In genomic region chr5:63952039-63952438, GRCm38 (mm10) we compare ENCODE assay signal across 23 mouse cellular contexts. TPM values are rescaled to one million over a fixed set of nuclear protein-coding genes. Genes with fewer than 3 reads are reported as not detected.
DNase-seq lines count a peak whose midpoint lies in the region; ATAC-seq and TF ChIP-seq lines count a peak whose summit lies in the region.
"Had no signal": no experiment of that assay in that cellular context is flagged by ENCODE, and none has a peak within 500 bp of the region (broad histone marks: within the 10 kb centered on the region; RNA-seq: fewer than 3 reads in every experiment).

No protein-coding gene starts in this region.

- TF ChIP-seq EP300 in liver, postnatal 0 days (IDR thresholded peaks at IDR 0.05; ENCODE audit: low read depth), result no peak

- TF ChIP-seq CTCF in liver, postnatal 0 days (IDR thresholded peaks at IDR 0.05; ENCODE audit: low read depth), result no peak

- H3K36me3 ChIP-seq in heart, embryonic 12.5 days, result no peaks in the 10 kb centered on the region
- H3K36me3 ChIP-seq in kidney, embryonic 15.5 days, result no peaks in the 10 kb centered on the region
- H3K36me3 ChIP-seq in lung, embryonic 15.5 days, result no peaks in the 10 kb centered on the region
- no peaks in the 10 kb centered on the region for H3K36me3 ChIP-seq in liver, postnatal 0 days (replicated peaks; ENCODE audit: insufficient read depth, low read length)
- H3K36me3 ChIP-seq: embryonic facial prominence, embryonic 12.5 days; forebrain, embryonic 15.5 days; hindbrain, embryonic 12.5 days; intestine, embryonic 15.5 days; limb, embryonic 13.5 days; liver, embryonic 15.5 days; stomach, embryonic 15.5 days had no signal

- H3K9me3 ChIP-seq in heart, embryonic 12.5 days (replicated peaks), result no peaks in the 10 kb centered on the region
- H3K9me3 ChIP-seq in kidney, embryonic 15.5 days (replicated peaks), result no peaks in the 10 kb centered on the region
- no peaks in the 10 kb centered on the region for H3K9me3 ChIP-seq in lung, embryonic 15.5 days
- no peaks in the 10 kb centered on the region for H3K9me3 ChIP-seq in liver, postnatal 0 days (ENCODE audit: low read length)
- H3K9me3 ChIP-seq: embryonic facial prominence, embryonic 12.5 days; forebrain, embryonic 15.5 days; hindbrain, embryonic 12.5 days; intestine, embryonic 15.5 days; limb, embryonic 13.5 days; liver, embryonic 15.5 days; stomach, embryonic 15.5 days had no signal

- no peak overlapping the region for H3K4me3 ChIP-seq in heart, embryonic 12.5 days
- H3K4me3 ChIP-seq in kidney, embryonic 15.5 days (replicated peaks), result no peak overlapping the region
- H3K4me3 ChIP-seq in lung, embryonic 15.5 days, result no peak overlapping the region
- no peak overlapping the region for H3K4me3 ChIP-seq in liver, postnatal 0 days (ENCODE audit: low read depth, low read length)
- H3K4me3 ChIP-seq: embryonic facial prominence, embryonic 12.5 days; forebrain, embryonic 10.5 days; forebrain, embryonic 15.5 days; hindbrain, embryonic 12.5 days; intestine, embryonic 15.5 days; limb, embryonic 13.5 days; liver, embryonic 15.5 days; stomach, embryonic 15.5 days had no signal

- H3K27ac ChIP-seq in heart, embryonic 12.5 days (ENCODE audit: poor library complexity, severe bottlenecking), result peak overlapping the region; percentile 47
- H3K27ac ChIP-seq in kidney, embryonic 15.5 days, result peak overlapping the region; percentile 72
- H3K27ac ChIP-seq in lung, embryonic 15.5 days, result peak overlapping the region; percentile 12; the same call in 1 of the 2 replicates
- peak overlapping the region; percentile 37 for H3K27ac ChIP-seq in liver, postnatal 0 days (ENCODE audit: low read depth)
- H3K27ac ChIP-seq: embryonic facial prominence, embryonic 12.5 days; forebrain, embryonic 10.5 days; forebrain, embryonic 15.5 days; hindbrain, embryonic 12.5 days; hindbrain, postnatal 0 days; intestine, embryonic 15.5 days; limb, embryonic 13.5 days; liver, embryonic 15.5 days; stomach, embryonic 15.5 days had no signal

- ATAC-seq in heart, embryonic 12.5 days (ENCODE audit: insufficient number of reproducible peaks, low FRiP score), result no peak
- no peak for ATAC-seq in kidney, embryonic 15.5 days (replicated peaks; ENCODE audit: low FRiP score)
- no peak for ATAC-seq in lung, embryonic 15.5 days (ENCODE audit: borderline replicate concordance, extremely low read depth, low FRiP score, low TSS enrichment)
- ATAC-seq in liver, postnatal 0 days, result peak; percentile 76
- ATAC-seq in activated CD4-positive, CD25-positive, alpha-beta regulatory T cell, adult 4 months, result no peak
- ATAC-seq: forebrain, embryonic 15.5 days; hindbrain, postnatal 0 days; midbrain, embryonic 16.5 days had no signal

- peaks cover 22% of the 10 kb centered on the region for H3K4me1 ChIP-seq in heart, embryonic 12.5 days (replicated peaks)
- H3K4me1 ChIP-seq in kidney, embryonic 15.5 days, result peaks cover 69% of the 10 kb centered on the region
- peaks cover 34% of the 10 kb centered on the region for H3K4me1 ChIP-seq in lung, embryonic 15.5 days
- H3K4me1 ChIP-seq in liver, postnatal 0 days (ENCODE audit: insufficient read depth), result peaks cover 42% of the 10 kb centered on the region
- H3K4me1 ChIP-seq: forebrain, embryonic 15.5 days had no signal

- H3K9ac ChIP-seq in heart, embryonic 12.5 days, result no peak overlapping the region
- H3K9ac ChIP-seq in kidney, embryonic 15.5 days, result no peak overlapping the region
- H3K9ac ChIP-seq in lung, embryonic 15.5 days, result no peak overlapping the region
- no peak overlapping the region for H3K9ac ChIP-seq in liver, postnatal 0 days (replicated peaks)
- H3K9ac ChIP-seq: embryonic facial prominence, embryonic 12.5 days; forebrain, embryonic 15.5 days; hindbrain, embryonic 12.5 days; intestine, embryonic 15.5 days; limb, embryonic 13.5 days; liver, embryonic 15.5 days; stomach, embryonic 15.5 days had no signal

- 72% methylated on average over 6 of the region's 6 CpGs for WGBS in heart, embryonic 12.5 days
- 48% methylated on average over 6 of the region's 6 CpGs for WGBS in kidney, embryonic 15.5 days
- WGBS in lung, embryonic 15.5 days, result 65% methylated on average over 6 of the region's 6 CpGs
- 60% methylated on average over 6 of the region's 6 CpGs for WGBS in liver, postnatal 0 days (ENCODE audit: insufficient replicate concordance)

- H3K27me3 ChIP-seq in heart, embryonic 12.5 days (replicated peaks), result no peaks in the 10 kb centered on the region
- H3K27me3 ChIP-seq in kidney, embryonic 15.5 days, result no peaks in the 10 kb centered on the region
- no peaks in the 10 kb centered on the region for H3K27me3 ChIP-seq in lung, embryonic 15.5 days
- H3K27me3 ChIP-seq in liver, postnatal 0 days (ENCODE audit: insufficient read depth, low read length), result no peaks in the 10 kb centered on the region
- H3K27me3 ChIP-seq: embryonic facial prominence, embryonic 12.5 days; forebrain, embryonic 15.5 days; hindbrain, embryonic 12.5 days; intestine, embryonic 15.5 days; limb, embryonic 13.5 days; liver, embryonic 15.5 days; stomach, embryonic 15.5 days had no signal

- peak overlapping the region; percentile 22; the same call in 1 of the 2 replicates for H3K4me2 ChIP-seq in heart, embryonic 12.5 days
- H3K4me2 ChIP-seq in kidney, embryonic 15.5 days, result no peak overlapping the region
- H3K4me2 ChIP-seq in lung, embryonic 15.5 days, result no peak overlapping the region
- H3K4me2 ChIP-seq in liver, postnatal 0 days (ENCODE audit: low read depth, low read length), result no peak overlapping the region
- H3K4me2 ChIP-seq: embryonic facial prominence, embryonic 12.5 days; forebrain, embryonic 15.5 days; hindbrain, embryonic 12.5 days; intestine, embryonic 15.5 days; limb, embryonic 13.5 days; liver, embryonic 15.5 days; midbrain, embryonic 11.5 days; stomach, embryonic 15.5 days had no signal

- no peak for DNase-seq in heart, adult 9 months (ENCODE audit: low spot score in 2 of 2)
- DNase-seq in kidney, postnatal 25 days, result no peak
- DNase-seq in lung, postnatal 36 days, result no peak
- no peak for DNase-seq in liver, postnatal 0 days
- DNase-seq: B cell, adult 2 months; cerebellum, adult 8-10 months; right cerebral cortex, postnatal 25 days; thymus, postnatal 14 days had no signal

RNA-seq across cellular contexts. Expression of gene Rell1, which starts 16.7 kb away (rescaled TPM):
- polyA plus RNA-seq in heart, embryonic 12.5 days (2016; fragmentation: Nextera tagmentation; extraction: Ambion mirVana), result 8.5 and 10.1 TPM in 2 replicates
- polyA plus RNA-seq in kidney, embryonic 15.5 days (2015; fragmentation: Nextera tagmentation; extraction: Ambion mirVana), result 24.0 and 25.5 TPM in 2 replicates
- 28.2 and 29.3 TPM in 2 replicates for polyA plus RNA-seq in lung, embryonic 15.5 days (2015; fragmentation: Nextera tagmentation; extraction: Ambion mirVana)
- polyA plus RNA-seq in liver, postnatal 0 days (2015; fragmentation: Nextera tagmentation; extraction: Ambion mirVana), result 10.4 and 10.6 TPM in 2 replicates
- 1 to 10 TPM; 4.0 to 7.6 TPM for polyA plus RNA-seq in activated CD4-positive, CD25-positive, alpha-beta regulatory T cell, adult 4 months (2017; shearing (Covaris generic))

Comparison
In these comparisons a context has a peak if more than half of its experiments do, and no peak if none do; other contexts are left out.
1. H3K27ac ChIP-seq: peak in every context shown above with its lines; median percentile 72 in kidney, embryonic 15.5 days; 47 in heart, embryonic 12.5 days; 37 in liver, postnatal 0 days; 12 in lung, embryonic 15.5 days.